Mouse (Mus musculus) lung, embryonic 14.5 days (tissue): ENCODE results near the gene Mosmo. TPM values are rescaled to one million over a fixed set of nuclear protein-coding genes. Genes with fewer than 3 reads are reported as not detected.

Experiments
- ATAC-seq: fragments of 200-750 bp; cut with Nextera tagmentation; 2 replicates; pipeline ENCODE4 v1.8.0; 2017; ENCODE audit warnings: mild to moderate bottlenecking, moderate TSS enrichment, moderate library complexity; ENCODE audit not compliant: insufficient read depth
- DNase-seq: peaks from one replicate; pipeline ENCODE4 v3.0.0-alpha.2; 2015
- H3K27ac ChIP-seq: fragments of 300-500 bp; sonication (generic); 2 replicates; pipeline ENCODE4 v1.5.1; 2014; ENCODE audit warnings: low read depth, mild to moderate bottlenecking, moderate library complexity
- H3K27me3 ChIP-seq: fragments of 300-500 bp; sonication (generic); 2 replicates; pipeline ENCODE4 v1.6.1; 2014; ENCODE audit warnings: low read length, control low read depth; ENCODE audit not compliant: insufficient read depth
- H3K36me3 ChIP-seq: fragments of 300-500 bp; sonication (generic); 2 replicates; pipeline ENCODE4 v1.6.1; 2014; ENCODE audit warnings: control low read depth; ENCODE audit not compliant: insufficient read depth
- H3K4me1 ChIP-seq: fragments of 300-500 bp; sonication (generic); 2 replicates; pipeline ENCODE4 v1.6.1; 2014; ENCODE audit warnings: antibody characterized with exemption, control low read depth; ENCODE audit not compliant: insufficient read depth
- H3K4me2 ChIP-seq: fragments of 300-500 bp; sonication (generic); 2 replicates; pipeline ENCODE4 v1.6.1; 2014; ENCODE audit warnings: mild to moderate bottlenecking
- H3K4me3 ChIP-seq: fragments of 300-500 bp; sonication (generic); 2 replicates; pipeline ENCODE4 v1.5.1; 2014; ENCODE audit warnings: low read depth, low read length
- H3K9ac ChIP-seq: fragments of 300-500 bp; sonication (generic); 2 replicates; pipeline ENCODE4 v1.6.1; 2014
- H3K9me3 ChIP-seq: fragments of 300-500 bp; sonication (generic); 2 replicates; pipeline ENCODE4 v1.6.1; 2016; ENCODE audit warnings: low read depth, low read length, control low read depth
- CTCF ChIP-seq: IDR thresholded peaks from 2 replicates; pipeline ENCODE4 v1.5.1; 2016; ENCODE audit warnings: antibody characterized with exemption, low read depth
- WGBS: fragments of 180-500 bp; shearing (Covaris S2); extraction: QIAGEN DNeasy Blood & Tissue Kit; methylation state at CpG from one replicate; pipeline ENCODE4 v1.1.7; 2014; 5-methylcytosine and 5-hydroxymethylcytosine counted together
- polyA plus RNA-seq: library from polyadenylated mRNA; unstranded; fragments of >200 nt; fragmentation: Nextera tagmentation; extraction: Ambion mirVana; gene quantifications from 2 replicates; pipeline ENCODE4 v1.2.1, GENCODE M21; 2014

The Mosmo gene
- polyA plus RNA-seq, 1 experiment from 2014 or later = 15.3 TPM

GRCm38 (mm10) chr7:120647849-120648248, 29.6 kb upstream of the Mosmo start:
- no peak for TF ChIP-seq CTCF
- no peaks in the 10 kb centered on the region for H3K9me3 ChIP-seq
- H3K4me3 ChIP-seq = no peak overlapping the region
- ATAC-seq = no peak
- H3K36me3 ChIP-seq = peaks cover 91% of the 10 kb centered on the region
- H3K27me3 ChIP-seq = no peaks in the 10 kb centered on the region
- H3K4me2 ChIP-seq = no peak overlapping the region
- 84% methylated on average over 2 of the region's 2 CpGs for WGBS
- no peak overlapping the region for H3K27ac ChIP-seq
- H3K9ac ChIP-seq = no peak overlapping the region
- no peaks in the 10 kb centered on the region for H3K4me1 ChIP-seq
- DNase-seq = no peak

- H3K4me2 ChIP-seq = no peak overlapping the region
- DNase-seq = no peak
- no peaks in the 10 kb centered on the region for H3K9me3 ChIP-seq
- no peak overlapping the region for H3K27ac ChIP-seq
- ATAC-seq = no peak
- H3K9ac ChIP-seq = no peak overlapping the region
- 84% methylated on average over 4 of the region's 4 CpGs for WGBS
- no peaks in the 10 kb centered on the region for H3K27me3 ChIP-seq
- no peak for TF ChIP-seq CTCF
- H3K4me1 ChIP-seq = no peaks in the 10 kb centered on the region
- no peak overlapping the region for H3K4me3 ChIP-seq
- H3K36me3 ChIP-seq = peaks cover 34% of the 10 kb centered on the region
Observed at GRCm38 (mm10) chr7:120662079-120662478, 15.3 kb upstream of the Mosmo start.

DNA sequence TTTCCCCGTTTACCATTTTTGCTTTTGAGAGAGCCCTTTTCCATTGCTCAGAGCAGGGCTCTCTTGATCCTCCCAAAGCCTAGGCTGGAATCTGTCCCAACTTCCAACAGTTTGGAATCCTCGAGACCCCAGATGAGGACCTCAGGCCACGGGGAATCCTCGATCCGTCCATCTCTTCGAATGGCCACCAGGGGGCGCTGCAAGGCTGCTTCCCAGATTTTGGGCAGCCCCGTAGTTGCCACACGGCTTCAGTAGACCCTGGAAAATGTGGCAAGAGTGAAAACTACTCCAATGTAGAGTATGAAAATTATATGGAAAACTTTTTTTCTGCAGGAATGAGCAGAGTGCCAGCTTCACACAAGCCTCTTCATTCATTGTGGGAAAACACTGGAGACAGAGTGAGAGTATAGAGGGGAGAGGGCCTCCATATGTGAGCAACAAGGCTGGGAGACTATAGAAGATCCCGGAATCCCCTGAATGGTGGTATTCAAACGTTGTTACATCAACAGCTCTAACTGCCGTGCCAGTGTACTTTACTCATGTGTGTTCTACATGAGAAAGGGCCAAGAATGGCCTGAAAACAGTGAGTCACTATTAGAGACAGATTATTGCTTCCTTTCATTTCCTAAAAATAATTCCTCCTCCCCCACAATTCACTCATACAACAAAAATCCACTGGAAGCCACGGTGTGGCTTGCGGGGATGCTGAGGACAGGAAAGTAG, 7.1 kb upstream of the Mosmo start, which contains the start of gene Pdzd9:
Gene Pdzd9 (minus strand): TSS at position 191 of the 723 bp plus-strand sequence.
- H3K4me3 ChIP-seq = no peak within 1 kb of the TSS
- peak; percentile 91 for DNase-seq
- H3K4me1 ChIP-seq = no peaks in the 10 kb centered on the region
- H3K36me3 ChIP-seq = no peaks in the 10 kb centered on the region
- no peak within 1 kb of the TSS for H3K9ac ChIP-seq
- H3K4me2 ChIP-seq = no peak within 1 kb of the TSS
- peak; percentile 73 for ATAC-seq
- TF ChIP-seq CTCF = peak; percentile 95
- H3K27me3 ChIP-seq = no peaks in the 10 kb centered on the region
- H3K9me3 ChIP-seq = no peaks in the 10 kb centered on the region
- 23% methylated on average over 14 of the region's 14 CpGs for WGBS
- H3K27ac ChIP-seq = no peak within 1 kb of the TSS

DNA sequence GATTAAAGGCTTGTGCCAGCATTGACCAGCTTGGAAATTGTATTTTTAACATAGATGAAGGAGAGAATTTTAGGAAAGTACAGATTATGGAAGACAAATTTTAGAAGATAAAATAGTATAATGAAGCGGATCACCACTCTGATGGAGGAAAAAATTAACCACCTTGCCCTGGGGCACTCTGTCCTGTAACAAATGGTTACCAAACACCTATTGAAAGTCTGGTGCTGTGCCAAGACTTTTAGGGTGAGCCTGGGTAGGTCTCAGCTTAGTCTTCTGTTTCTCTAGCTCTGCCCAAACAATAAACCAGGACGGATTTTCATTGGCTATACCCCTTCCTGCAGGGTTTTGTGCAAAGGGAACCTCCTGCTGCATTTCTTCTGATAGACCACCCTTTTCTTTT, 6.1 kb upstream of the Mosmo start:
- 64% methylated on average over 2 of the region's 2 CpGs for WGBS

DNA sequence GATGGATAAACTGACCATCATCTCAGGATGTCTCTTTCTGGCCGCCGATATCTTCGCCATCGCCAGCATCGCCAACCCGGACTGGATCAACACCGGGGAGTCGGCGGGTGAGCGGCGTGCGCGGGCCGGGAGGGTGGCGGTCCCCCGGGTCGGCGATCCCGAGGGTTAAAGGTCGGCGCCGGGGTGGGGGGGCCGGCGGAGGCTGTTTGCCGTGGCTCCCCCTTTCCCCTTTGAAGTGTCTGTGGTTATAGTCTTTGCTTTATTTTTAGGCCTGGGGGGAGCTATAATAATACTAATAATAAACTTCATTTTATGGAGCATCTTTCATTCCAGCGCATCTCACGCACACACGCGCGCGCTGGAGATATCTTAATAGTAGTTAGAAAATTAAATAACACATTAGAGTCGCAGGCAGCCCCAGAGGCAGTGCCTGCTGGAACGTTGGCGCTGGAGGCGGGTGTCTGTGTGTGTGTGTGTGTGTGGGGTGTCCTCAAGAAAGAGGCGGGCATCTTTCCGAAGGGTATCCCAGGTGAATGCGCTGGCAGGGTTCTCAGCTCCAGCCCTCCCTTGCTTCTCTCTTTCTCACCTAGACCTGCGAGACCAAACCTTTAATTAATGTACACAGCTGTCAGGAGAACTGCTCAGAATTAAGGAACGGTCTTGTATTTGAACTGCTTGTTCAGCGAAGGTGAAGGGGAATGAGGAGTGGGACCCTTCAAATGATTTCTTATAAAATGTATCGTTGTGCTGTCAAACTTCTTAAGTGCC, 530 bp downstream of the Mosmo start:
- Histone ChIP-seq H3K27me3 (no peaks in the 10 kb centered on the region), H3K9ac (peak overlapping the region; percentile 86), H3K4me1 (peaks cover 5% of the 10 kb centered on the region), H3K27ac (peak overlapping the region; percentile 61; the same call in 1 of the 2 replicates), H3K36me3 (no peaks in the 10 kb centered on the region), H3K4me3 (peak overlapping the region; percentile 87), H3K4me2 (peak overlapping the region; percentile 66), H3K9me3 (no peaks in the 10 kb centered on the region)
- TF ChIP-seq CTCF = no peak
- DNase-seq (peak; percentile 50), ATAC-seq (peak; percentile 74)
- under 1% methylated on average over 42 of the region's 42 CpGs for WGBS

More for the DNA sequence above, 6.1 kb upstream of the Mosmo start:
- no peak overlapping the region for H3K9ac ChIP-seq
- H3K27ac ChIP-seq = no peak overlapping the region
- no peak overlapping the region for H3K4me3 ChIP-seq
- no peak for TF ChIP-seq CTCF
- H3K36me3 ChIP-seq = no peaks in the 10 kb centered on the region
- DNase-seq (no peak), ATAC-seq (no peak)
- H3K27me3 ChIP-seq = no peaks in the 10 kb centered on the region
- no peaks in the 10 kb centered on the region for H3K9me3 ChIP-seq
- no peak overlapping the region for H3K4me2 ChIP-seq
- no peaks in the 10 kb centered on the region for H3K4me1 ChIP-seq

GRCm38 (mm10) chr7:120679023-120679422, 1.6 kb downstream of the Mosmo start:
- peaks cover 5% of the 10 kb centered on the region for H3K4me1 ChIP-seq
- H3K4me2 ChIP-seq = peak overlapping the region; percentile 66
- H3K9me3 ChIP-seq = no peaks in the 10 kb centered on the region
- DNase-seq = peak; percentile 72
- peak overlapping the region; percentile 25; the same call in 1 of the 2 replicates for H3K27ac ChIP-seq
- peak overlapping the region; percentile 87 for H3K4me3 ChIP-seq
- H3K27me3 ChIP-seq = no peaks in the 10 kb centered on the region
- WGBS = 17% methylated on average over 8 of the region's 8 CpGs
- no peak for ATAC-seq
- H3K9ac ChIP-seq = peak overlapping the region; percentile 86; the same call in 1 of the 2 replicates
- H3K36me3 ChIP-seq = no peaks in the 10 kb centered on the region
- no peak for TF ChIP-seq CTCF

GRCm38 (mm10) chr7:120682002-120682401, 4.6 kb downstream of the Mosmo start:
- H3K27ac ChIP-seq = no peak overlapping the region
- no peaks in the 10 kb centered on the region for H3K9me3 ChIP-seq
- H3K36me3 ChIP-seq = no peaks in the 10 kb centered on the region
- no peak for TF ChIP-seq CTCF
- DNase-seq (no peak), ATAC-seq (no peak)
- no peak overlapping the region for H3K9ac ChIP-seq
- 69% methylated on average over 4 of the region's 4 CpGs for WGBS
- H3K4me2 ChIP-seq = no peak overlapping the region
- no peak overlapping the region for H3K4me3 ChIP-seq
- peaks cover 11% of the 10 kb centered on the region for H3K4me1 ChIP-seq
- no peaks in the 10 kb centered on the region for H3K27me3 ChIP-seq
